Mouse (Mus musculus) erythroblast, embryonic 14.5 days (primary cell): ENCODE data around the gene Sox18. TPM values are rescaled to one million over a fixed set of nuclear protein-coding genes. Genes with fewer than 3 reads are reported as not detected.

ENCODE experiments used
- H3K27me3 ChIP-seq: 2 replicates; pipeline ENCODE4 v1.6.1; 2012; ENCODE audit warnings: inconsistent platforms; ENCODE audit not compliant: control insufficient read depth
- H3K36me3 ChIP-seq: 2 replicates; pipeline ENCODE4 v1.6.1; 2012; ENCODE audit warnings: mild to moderate bottlenecking, inconsistent platforms; ENCODE audit not compliant: control insufficient read depth
- H3K4me1 ChIP-seq: 2 replicates; pipeline ENCODE4 v1.6.1; 2012; ENCODE audit warnings: inconsistent platforms; ENCODE audit not compliant: control insufficient read depth
- H3K4me3 ChIP-seq: replicated peaks from 2 replicates; pipeline ENCODE3; 2012; ENCODE audit warnings: moderate library complexity, mild to moderate bottlenecking, inconsistent platforms
- H3K9me3 ChIP-seq: 2 replicates; pipeline ENCODE4 v1.6.1; 2012; ENCODE audit warnings: low read length, inconsistent platforms, mixed read lengths; ENCODE audit not compliant: control insufficient read depth
- GATA1 ChIP-seq: IDR thresholded peaks from 2 replicates; pipeline ENCODE4 v1.6.1; 2012; ENCODE audit warnings: low read length, inconsistent platforms, mixed read lengths
- TAL1 ChIP-seq: IDR thresholded peaks from 3 replicates; pipeline ENCODE4 v1.6.1; 2012; ENCODE audit warnings: low read length, inconsistent platforms, mixed read lengths
- polyA plus RNA-seq: library from polyadenylated mRNA; stranded (reverse); fragments of >175 nt; gene quantifications from 2 replicates; pipeline ENCODE4 v1.2.3, GENCODE M21; 2012

Sox18 gene
- polyA plus RNA-seq: 0.15 and 0.19 TPM in 2 replicates

DNA sequence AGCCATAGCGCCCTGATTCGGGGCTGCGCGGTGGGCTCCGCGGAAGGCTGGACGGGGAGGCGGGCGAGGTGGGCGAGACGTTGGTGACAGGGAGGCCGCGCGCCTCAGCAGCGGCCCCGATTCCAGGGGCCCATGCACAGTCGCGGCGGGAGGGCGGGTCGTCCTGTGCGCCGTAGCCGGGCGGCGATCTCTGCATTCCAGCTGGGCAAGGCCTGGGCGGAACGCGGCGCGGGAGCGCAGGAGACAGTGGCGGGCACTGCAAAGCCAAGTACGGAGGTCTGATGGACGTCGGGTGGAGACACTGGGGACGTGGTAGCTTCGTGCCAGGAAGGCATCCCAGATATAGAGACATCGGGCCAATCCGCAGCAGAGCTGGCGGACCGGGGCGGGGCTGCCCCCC is at the start of gene Sox18:
Gene Sox18, minus strand, starts transcription at position 315 of the 400 bp plus-strand sequence.
- H3K36me3 ChIP-seq: no peaks in the 10 kb centered on the region
- no peaks in the 10 kb centered on the region for H3K9me3 ChIP-seq
- H3K27me3 ChIP-seq: peaks cover 77% of the 10 kb centered on the region
- H3K4me1 ChIP-seq: peaks cover 6% of the 10 kb centered on the region
- TF ChIP-seq GATA1 (no peak), TAL1 (no peak)
- H3K4me3 ChIP-seq: peak within 1 kb of the TSS; percentile 7

DNA sequence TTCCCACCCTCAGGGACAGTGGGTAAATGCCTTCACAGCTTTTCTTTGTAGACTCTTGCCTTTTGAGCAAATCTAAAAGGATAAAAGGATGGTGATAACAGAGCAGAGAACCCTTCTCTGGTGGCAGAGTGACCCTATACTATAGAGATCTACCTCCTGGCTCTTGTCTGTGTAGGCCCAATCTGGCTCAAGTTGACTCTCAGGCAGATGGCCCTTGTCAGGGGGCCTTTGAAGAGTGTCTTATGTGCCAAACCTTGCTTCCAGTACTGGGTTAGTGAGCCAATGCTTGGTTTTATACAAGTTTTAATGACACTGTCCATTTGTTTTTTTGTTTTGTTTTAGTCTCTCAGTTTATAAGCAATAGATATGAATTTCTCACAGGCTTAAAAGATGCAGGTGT is 49.8 kb upstream of the Sox18 start:
- Histone ChIP-seq H3K36me3 (no peaks in the 10 kb centered on the region), H3K4me3 (no peak overlapping the region), H3K9me3 (no peaks in the 10 kb centered on the region), H3K4me1 (no peaks in the 10 kb centered on the region), H3K27me3 (no peaks in the 10 kb centered on the region)
- TF ChIP-seq GATA1: no peak
- no peak for TF ChIP-seq TAL1

DNA sequence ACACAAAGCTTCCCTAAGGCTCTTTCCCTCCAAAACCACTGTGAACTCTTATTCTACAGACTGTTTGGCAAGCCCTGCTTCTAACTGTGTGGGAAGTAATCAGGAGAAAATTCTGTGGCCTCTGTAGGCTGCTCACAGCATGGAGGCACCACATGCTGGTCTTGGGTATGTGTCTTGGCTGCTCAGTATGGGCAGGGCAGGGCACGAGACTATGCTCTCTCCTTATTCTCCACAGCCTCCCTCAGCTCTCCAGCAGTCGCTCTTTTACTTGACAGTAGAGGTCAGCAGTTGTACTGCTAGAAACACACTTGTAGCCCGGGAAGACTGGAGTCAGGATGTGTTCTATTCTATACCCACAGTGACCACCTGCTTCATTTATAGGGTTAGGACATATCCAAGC is 48.6 kb upstream of the Sox18 start:
- no peak for TF ChIP-seq GATA1
- TF ChIP-seq TAL1: no peak
- Histone ChIP-seq H3K36me3 (no peaks in the 10 kb centered on the region), H3K4me3 (no peak overlapping the region), H3K9me3 (no peaks in the 10 kb centered on the region), H3K27me3 (no peaks in the 10 kb centered on the region), H3K4me1 (no peaks in the 10 kb centered on the region; the same call in 1 of the 2 replicates)

DNA sequence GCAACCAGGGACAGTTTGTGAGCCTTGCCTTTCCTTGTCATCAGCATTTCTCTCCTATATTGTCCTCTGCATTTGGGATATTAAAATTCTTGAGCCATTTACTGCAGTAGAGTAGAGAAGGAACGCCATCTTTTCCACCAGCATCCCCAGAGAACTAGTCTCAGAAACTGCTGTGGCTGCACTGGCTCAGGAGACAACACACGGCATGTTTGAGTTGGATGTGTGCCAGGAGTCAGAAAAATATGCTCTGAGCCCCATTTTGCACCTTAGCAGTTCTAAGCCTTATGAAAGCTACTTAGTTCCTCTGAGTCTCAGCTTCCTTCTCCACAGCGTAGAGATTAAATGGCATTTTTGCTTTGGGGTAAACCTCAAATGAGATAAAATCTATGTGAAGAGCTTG is 45.6 kb upstream of the Sox18 start:
- Histone ChIP-seq H3K9me3 (no peaks in the 10 kb centered on the region), H3K36me3 (no peaks in the 10 kb centered on the region), H3K4me3 (no peak overlapping the region), H3K4me1 (no peaks in the 10 kb centered on the region; the same call in 1 of the 2 replicates), H3K27me3 (no peaks in the 10 kb centered on the region)
- TF ChIP-seq GATA1: no peak
- TF ChIP-seq TAL1: no peak

DNA sequence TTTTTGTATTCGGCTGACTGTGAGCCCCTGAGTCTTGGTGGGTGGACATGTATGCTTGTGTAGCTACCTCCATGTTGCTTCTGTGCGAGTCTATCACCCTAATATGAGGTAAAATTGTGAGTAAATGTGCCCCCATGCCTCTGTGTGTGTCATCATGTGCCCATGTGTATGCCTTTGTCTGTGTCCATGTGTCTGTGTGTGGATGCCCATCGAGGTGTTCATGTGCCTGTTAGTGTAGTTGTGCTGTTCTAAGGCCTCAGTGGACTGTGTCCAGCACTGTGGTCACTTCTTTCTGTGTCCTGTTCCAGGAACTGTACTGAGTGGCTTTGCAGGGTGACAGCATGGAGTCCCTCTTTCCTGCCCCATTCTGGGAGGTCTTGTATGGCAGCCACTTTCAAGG is 43.9 kb upstream of the Sox18 start:
- H3K9me3 ChIP-seq: no peaks in the 10 kb centered on the region
- H3K4me1 ChIP-seq: no peaks in the 10 kb centered on the region; the same call in 1 of the 2 replicates
- H3K27me3 ChIP-seq: no peaks in the 10 kb centered on the region
- no peak for TF ChIP-seq TAL1
- TF ChIP-seq GATA1: no peak
- no peak overlapping the region for H3K4me3 ChIP-seq
- H3K36me3 ChIP-seq: no peaks in the 10 kb centered on the region

DNA sequence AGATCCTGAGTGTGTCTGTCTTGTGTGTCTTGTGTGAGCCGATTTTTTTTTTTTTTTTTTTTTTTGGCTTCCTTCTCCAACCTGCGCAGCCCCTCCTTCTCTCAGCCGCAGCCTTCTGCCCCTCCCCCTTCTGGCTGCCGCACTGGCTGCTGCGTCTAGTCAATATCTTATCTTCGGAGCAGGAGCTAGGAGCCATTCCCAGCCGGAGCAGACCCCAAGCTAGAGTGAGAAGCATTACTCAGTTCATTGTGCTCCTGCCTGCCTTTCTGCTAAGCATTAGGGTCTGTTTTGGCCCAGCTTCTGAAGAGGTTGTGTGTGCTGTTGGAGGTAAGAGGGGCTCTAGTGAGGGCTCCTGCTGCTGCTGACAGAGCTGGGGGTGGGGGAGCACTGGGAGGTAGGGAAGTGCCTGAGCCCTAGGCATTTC is 43.5 kb upstream of the Sox18 start, which contains the start of gene Oprl1:
Gene Oprl1, plus strand, starts transcription at position 114 of the 424 bp plus-strand sequence.
- TF ChIP-seq TAL1 (no peak), GATA1 (no peak)
- Histone ChIP-seq H3K4me1 (no peaks in the 10 kb centered on the region; the same call in 1 of the 2 replicates), H3K36me3 (no peaks in the 10 kb centered on the region), H3K4me3 (no peak within 1 kb of the TSS), H3K27me3 (no peaks in the 10 kb centered on the region), H3K9me3 (no peaks in the 10 kb centered on the region)

DNA sequence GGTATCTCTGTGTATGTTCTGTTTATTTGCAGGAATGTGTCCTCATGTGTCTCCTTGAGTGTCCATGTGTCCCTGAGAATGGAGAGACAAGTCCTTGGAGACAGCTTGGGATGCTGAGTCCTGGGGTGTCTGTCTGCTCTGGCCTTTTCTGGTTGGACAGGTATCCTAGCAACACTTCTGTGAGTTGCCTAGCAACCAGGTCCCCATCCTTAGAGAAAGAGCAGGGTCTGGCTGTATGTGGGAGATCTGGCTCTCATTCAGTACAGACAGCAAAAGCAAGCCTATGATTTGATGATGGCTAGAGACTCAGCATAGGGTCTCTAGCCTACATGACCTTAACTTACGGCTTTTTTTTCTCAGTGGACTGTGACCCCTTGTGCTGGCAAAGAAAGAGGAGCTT is 42.3 kb upstream of the Sox18 start:
- Histone ChIP-seq H3K36me3 (no peaks in the 10 kb centered on the region), H3K4me1 (no peaks in the 10 kb centered on the region; the same call in 1 of the 2 replicates), H3K27me3 (no peaks in the 10 kb centered on the region), H3K4me3 (no peak overlapping the region), H3K9me3 (no peaks in the 10 kb centered on the region)
- TF ChIP-seq GATA1 (no peak), TAL1 (no peak)

DNA sequence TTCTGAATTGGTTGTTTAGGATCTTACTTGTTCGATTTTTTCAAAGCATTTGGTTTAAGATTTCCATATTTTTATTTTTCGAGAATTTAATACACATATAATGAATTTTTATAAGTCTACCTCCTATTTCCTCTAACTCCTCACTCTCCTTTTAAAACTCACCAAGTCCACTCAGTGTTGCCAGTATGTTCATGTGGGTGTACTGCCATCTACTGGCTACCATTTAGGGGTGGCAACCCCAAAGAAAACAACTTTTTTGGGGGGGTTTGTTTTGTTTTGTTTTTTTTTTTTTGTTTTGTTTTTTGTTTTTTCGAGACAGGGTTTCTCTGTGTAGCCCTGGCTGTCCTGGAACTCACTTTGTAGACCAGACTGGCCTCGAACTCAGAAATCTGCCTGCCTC is 35.2 kb upstream of the Sox18 start:
- Histone ChIP-seq H3K9me3 (no peaks in the 10 kb centered on the region), H3K4me1 (no peaks in the 10 kb centered on the region), H3K36me3 (no peaks in the 10 kb centered on the region), H3K27me3 (no peaks in the 10 kb centered on the region), H3K4me3 (no peak overlapping the region)
- TF ChIP-seq GATA1: no peak
- TF ChIP-seq TAL1: no peak

DNA sequence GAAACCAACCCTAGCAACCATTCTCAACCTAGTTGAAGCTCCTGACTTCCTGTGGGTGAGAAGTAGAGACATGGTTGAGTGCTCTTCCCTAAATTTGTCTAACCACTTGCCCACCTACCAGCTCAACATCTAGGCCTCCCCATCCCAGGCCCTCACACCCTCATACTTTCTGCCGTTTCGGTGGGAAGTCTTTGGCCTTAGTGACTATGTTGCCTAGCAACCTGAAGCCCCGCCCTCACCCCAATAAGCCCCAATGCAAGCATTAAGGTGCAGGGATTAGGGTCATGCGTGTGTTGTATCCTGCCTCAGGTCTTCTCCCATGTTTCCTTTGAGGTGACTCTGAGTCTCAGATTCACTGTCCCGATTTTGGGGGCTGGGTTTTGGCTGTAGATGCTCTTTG is 26.8 kb upstream of the Sox18 start, which contains the start of gene Lkaaear1:
Gene Lkaaear1, minus strand, starts transcription at position 202 of the 400 bp plus-strand sequence.
- TF ChIP-seq TAL1 (no peak), GATA1 (no peak)
- Histone ChIP-seq H3K4me3 (no peak within 1 kb of the TSS), H3K36me3 (no peaks in the 10 kb centered on the region)

More for the DNA sequence above, 26.8 kb upstream of the Sox18 start, which contains the start of gene Lkaaear1:
- Histone ChIP-seq H3K27me3 (peaks cover 20% of the 10 kb centered on the region), H3K9me3 (no peaks in the 10 kb centered on the region), H3K4me1 (peaks cover 7% of the 10 kb centered on the region)
